Mouse (Mus musculus): ENCODE data around the gene Ccar1. TPM values are rescaled to one million over a fixed set of nuclear protein-coding genes. Genes with fewer than 3 reads are reported as not detected.
"Not testable (repeated sequence)": the region's sequence is repeated elsewhere in the genome, so short reads cannot be mapped to it uniquely, and the experiment has no call there.

Gene Ccar1
- 10 to 100 TPM; 88.1 to 90.3 TPM for total RNA-seq (2021)

- intact Hi-C loops (cut with DNase I): no loop called here
- peak; percentile 99 for DNase-seq
Observed at GRCm38 (mm10) chr10:62792177-62793090, at the start of gene Ccar1. Gene Ccar1 (minus strand): TSS chr10:62792286.

DNA sequence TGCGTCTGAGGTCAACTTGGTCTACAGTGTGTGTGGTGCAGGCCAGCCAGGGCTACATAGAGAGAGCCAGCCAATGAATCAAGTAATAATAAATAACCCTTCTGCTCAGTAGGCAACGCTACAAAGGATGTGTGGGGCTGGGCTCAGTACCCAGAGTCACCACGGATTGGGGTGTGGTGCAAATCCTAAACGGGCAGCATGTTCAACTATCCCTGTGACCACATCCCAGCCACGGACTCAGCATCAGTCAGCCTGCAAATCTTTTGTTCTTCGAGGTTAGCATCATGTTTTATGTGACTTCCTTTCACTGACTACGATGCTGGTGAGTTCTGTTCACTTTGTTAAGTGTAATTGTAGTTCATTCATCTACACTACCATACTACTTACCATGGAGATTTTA is 48.6 kb upstream of the Ccar1 start:
- no peak for DNase-seq
- intact Hi-C loops (cut with DNase I): no loop called here

GRCm38 (mm10) chr10:62837987-62838386 is 45.9 kb upstream of the Ccar1 start:
- intact Hi-C loops (cut with DNase I): no loop called here
- DNase-seq: no peak

- no peak for DNase-seq
- intact Hi-C loops (cut with DNase I): no loop called here
Observed at GRCm38 (mm10) chr10:62832783-62833182, 40.7 kb upstream of the Ccar1 start.

- DNase-seq: no peak
- intact Hi-C loops (cut with DNase I): no loop called here
Observed at GRCm38 (mm10) chr10:62831546-62831945, 39.5 kb upstream of the Ccar1 start.

DNA sequence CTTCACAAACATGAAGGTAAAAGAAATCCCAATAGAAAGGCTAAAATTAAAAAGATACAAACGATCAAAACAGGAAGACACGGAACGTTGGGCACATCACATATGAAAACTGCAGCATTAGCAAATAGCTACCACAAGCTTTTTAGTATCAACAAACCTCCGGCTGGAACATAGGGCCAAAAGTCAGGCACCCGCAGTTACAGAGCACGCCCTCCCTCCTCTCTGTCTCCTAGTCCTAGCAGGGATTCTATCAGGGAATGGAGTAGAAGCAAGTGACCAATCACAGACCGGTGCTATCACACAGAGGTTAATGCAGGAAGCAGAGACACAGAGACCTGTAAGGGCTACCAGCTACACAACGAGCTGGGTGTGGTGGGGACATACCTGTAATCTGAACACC is 32.4 kb upstream of the Ccar1 start:
- intact Hi-C loops (cut with DNase I): no loop called here
- DNase-seq: no peak

DNA sequence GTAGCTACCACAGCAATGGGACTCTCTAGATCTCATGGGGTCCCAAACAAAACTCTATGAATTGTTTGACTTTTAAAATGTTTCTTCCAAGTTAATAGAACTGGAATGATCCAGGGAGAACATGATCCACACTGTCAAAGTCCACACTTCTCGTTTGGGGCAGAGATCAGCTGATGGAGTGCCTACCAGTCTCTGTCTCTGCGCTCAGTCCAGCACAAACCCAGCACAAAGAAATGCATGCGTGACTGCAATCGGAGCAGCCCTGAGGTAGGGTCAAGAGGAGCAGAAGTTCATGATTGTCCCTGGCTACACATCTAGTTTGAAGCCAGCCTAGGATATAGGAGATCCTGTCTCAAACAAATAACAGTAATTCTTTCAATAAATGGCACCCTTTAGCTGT is 31.3 kb upstream of the Ccar1 start:
- DNase-seq: no peak
- intact Hi-C loops (cut with DNase I): no loop called here

DNA sequence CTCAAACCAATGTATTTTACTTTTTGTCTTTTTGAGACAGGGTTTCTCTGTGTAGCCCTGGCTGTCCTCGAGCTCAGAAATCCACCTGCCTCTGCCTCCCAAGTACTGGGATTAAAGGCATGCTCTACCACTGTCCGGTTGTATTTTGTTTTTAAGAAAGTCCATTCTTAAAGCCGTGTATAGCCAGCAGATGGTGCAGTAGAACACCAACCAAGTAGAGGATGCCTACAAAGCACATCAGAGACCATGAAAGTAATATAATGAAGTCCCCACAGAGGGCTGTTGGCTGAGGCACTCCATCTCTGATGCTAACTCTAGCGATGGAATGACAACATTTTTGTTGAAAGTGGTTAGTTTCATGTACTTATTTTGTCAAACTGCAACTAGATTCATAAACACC is 17.9 kb upstream of the Ccar1 start:
- no peak for DNase-seq
- intact Hi-C loops (cut with DNase I): no loop called here

DNA sequence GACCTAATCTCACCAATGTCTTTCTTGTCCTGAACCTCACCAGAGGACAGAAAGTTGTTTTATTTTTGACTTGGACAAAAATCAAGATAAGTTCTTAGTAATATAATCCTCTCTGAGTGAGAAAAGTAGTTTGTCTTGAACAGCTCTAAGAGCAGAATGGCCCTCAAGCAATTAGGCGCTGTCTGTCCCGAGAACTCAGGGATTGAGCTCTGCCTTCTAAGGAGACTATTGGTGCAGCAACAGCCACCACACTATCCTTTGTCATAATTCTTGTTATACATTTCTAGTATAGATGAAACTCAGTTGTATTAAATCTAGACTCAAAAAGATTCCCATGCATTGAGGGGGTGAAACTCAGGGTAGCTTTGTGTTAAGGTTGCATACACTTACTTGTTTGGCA is 16.7 kb upstream of the Ccar1 start:
- DNase-seq: no peak
- intact Hi-C loops (cut with DNase I): loop anchor here (10.0 kb wide), 1 partner anchor 106 kb away; no protein-coding TSS in a partner anchor

DNA sequence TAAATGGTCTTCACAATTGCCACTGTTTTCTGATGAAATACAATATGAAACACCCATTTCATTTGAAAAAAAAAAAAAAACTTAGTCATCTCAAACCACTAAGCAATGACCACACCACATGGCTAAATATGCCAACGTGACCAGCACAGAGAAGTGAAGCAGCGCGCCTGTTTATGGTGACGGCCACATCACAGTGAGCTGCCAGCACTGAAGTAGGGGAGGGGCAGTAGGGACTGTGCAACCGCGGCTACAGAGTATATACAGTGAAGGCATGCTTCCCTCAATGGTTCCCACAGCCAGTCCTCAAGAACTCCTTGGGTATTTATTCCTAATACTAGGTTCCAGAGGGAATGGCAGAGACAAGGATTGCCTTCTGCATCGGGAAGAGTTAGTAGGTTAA is 16.2 kb upstream of the Ccar1 start:
- intact Hi-C loops (cut with DNase I): loop anchor here (10.0 kb wide), 1 partner anchor 106 kb away; no protein-coding TSS in a partner anchor
- DNase-seq: no peak

- intact Hi-C loops (cut with DNase I): loop anchor here (10.0 kb wide), 1 partner anchor 111 kb away; no protein-coding TSS in a partner anchor
- DNase-seq: no peak
Observed at GRCm38 (mm10) chr10:62804106-62804505, 12.0 kb upstream of the Ccar1 start.

DNA sequence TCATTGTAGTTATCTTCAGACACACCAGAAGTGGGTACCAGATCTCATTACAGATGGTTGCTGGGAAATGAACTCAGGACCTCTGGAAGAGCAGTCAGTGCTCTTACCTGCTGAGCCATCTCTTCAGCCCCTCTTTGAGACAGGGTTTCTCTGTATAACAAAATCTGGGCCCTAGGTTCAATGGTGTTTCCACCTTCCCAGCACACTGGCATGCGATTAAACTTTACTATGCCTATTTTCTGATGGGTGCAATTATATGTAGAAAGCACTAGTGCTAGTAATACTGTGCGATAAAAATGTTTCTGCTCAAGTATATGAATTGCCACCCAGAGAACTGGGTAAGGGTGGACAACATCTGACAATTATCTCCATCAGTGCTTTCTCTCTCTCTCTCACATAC is 11.2 kb upstream of the Ccar1 start:
- intact Hi-C loops (cut with DNase I): loop anchor here (10.0 kb wide), 1 partner anchor 112 kb away; no protein-coding TSS in a partner anchor
- DNase-seq: no peak

- DNase-seq: no peak
- intact Hi-C loops (cut with DNase I): no loop called here
Observed at GRCm38 (mm10) chr10:62794221-62794620, 2.1 kb upstream of the Ccar1 start.

DNA sequence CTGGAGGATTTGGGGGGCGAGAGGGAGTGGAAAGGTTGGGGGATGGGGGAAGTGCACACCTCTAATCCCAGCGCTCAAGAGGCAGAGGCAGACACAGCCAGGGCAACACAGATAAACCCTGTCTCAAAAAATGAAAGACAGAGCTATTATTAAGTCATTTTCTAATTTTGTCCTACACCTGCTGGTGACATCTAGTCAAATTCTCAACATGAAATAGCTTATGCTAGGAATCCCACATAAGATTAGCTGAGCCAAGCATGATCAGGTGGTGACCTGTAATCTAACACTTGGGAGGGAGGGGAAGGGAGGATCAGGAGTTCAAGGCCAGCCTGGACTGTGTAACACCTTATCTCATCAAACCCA is 986 bp upstream of the Ccar1 start:
- intact Hi-C loops (cut with DNase I): no loop called here
- no peak for DNase-seq

DNA sequence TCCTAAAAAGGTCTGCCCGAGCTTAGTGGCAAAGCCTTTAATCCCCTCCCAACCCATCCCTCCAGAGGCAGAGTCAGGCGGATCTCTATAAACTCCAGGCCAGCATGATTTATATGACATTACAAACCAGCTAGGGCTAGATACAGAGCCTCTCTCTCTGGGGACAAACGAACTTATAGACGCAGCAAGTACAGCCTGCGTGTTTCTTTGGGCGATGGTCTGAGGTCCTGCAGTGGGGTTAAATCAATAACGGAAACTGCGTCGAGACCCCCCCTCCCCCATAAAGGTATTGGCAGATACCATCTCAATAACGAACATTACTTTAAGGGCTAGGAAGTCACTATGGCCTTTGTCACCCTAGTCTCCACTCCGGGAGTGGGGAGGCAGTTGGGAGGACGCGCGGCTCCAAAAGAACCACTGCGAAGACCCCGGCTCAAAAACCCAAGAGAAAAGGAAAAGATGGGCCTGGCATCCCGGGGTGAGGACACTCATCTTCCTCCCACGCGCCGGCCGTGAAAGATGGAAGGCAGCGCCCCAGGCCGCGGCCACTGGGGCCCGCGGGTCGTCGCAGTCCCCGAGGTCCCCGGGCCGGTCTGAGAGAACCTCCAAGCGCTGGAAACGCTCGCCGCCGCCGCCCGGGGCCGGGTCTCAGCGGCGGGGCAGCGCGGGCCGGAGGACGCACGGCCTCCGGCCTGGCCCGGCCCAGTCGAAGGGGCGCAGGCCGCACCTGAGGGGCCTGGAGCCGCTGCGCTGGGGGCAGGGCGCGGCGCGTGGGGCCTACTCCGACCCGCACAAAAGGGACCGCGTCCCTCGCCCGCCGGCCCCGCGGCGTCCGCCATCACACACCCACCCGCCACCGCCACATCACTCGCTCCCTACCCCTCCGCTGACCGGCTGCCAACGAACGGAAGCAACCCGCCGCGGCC is 572 bp downstream of the Ccar1 start:
- no peak for DNase-seq

GRCm38 (mm10) chr10:62781776-62782175 is 10.3 kb downstream of the Ccar1 start:
- intact Hi-C loops (cut with DNase I); DNase-seq: not testable (repeated sequence)

More for the DNA sequence above, 572 bp downstream of the Ccar1 start:
- intact Hi-C loops (cut with DNase I): no loop called here

GRCm38 (mm10) chr10:62750781-62751180 is 41.3 kb downstream of the Ccar1 start:
- intact Hi-C loops (cut with DNase I): loop anchor here (5.0 to 10.0 kb wide), 2 partner anchors 108 to 316 kb away; no protein-coding TSS in a partner anchor
- DNase-seq: no peak

- DNase-seq: peak; percentile 24
- intact Hi-C loops (cut with DNase I): no loop called here
Observed at GRCm38 (mm10) chr10:62739961-62740737, 51.9 kb downstream of the Ccar1 start.

DNA sequence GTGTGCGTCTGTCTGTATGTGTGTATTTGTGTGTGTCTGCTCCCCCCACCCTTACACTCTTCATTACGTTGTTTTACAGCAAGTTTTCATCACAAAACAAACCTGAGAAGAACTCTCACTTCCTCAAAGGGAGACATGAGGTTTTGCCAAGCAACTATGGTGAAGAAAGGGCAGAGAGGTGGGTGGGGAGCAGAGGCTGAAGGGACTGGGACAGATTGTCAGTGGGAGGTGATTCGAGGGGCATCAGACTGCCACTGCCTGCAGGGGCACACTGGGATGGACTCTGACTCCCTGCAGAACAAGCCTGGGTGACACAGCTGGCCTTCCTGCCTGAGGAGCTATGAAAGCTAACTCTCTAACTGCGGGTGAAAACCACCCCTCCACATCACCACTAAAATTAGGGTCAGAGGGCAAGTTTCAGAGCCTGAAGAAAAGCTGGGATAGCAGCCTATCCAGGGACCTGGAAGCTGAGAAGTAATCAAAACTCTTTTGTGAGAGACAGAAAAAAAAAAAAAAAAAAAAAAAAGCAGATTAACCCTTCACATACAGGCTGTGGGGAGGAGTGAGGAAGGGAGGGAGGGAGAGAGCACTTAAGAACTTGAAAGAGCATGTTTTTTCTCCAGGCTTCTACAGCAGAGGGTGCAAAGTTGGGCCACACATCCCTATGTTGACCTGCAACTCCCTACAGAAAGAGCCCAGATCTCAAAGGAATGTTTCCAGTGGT is 55.0 kb downstream of the Ccar1 start:
- DNase-seq: no peak
- intact Hi-C loops (cut with DNase I): no loop called here

- DNase-seq: no peak
- intact Hi-C loops (cut with DNase I): no loop called here
Observed at GRCm38 (mm10) chr10:62730826-62731225, 61.3 kb downstream of the Ccar1 start.
